Mouse (Mus musculus): ENCODE measurements around the gene Brinp1.
"Not testable (repeated sequence)": the region's sequence is repeated elsewhere in the genome, so short reads cannot be mapped to it uniquely, and the experiment has no call there.

Gene Brinp1

DNA sequence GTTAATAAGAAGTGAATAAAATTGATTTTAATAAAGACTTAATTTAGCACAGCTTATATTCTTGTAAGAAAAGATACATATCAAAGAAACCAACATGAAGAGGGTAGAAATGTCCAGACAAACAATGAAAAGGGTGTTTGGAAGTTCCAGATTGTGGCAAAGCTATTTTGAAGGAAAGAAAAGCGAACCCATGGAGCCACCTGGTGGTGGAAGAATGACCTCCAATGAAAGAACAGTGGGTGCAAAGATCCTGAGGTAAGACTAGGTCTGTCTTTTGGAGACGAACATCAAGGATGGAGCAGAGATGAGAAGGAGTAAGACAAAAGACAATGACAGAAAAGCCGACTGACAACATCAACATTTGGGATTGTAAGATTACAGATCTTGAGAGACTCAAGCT is 108.2 kb downstream of the Brinp1 start:
- in situ Hi-C loops (cut with MboI; ENCODE audit: low sequenced_read_pairs) = no loop called here

GRCm38 (mm10) chr4:68813997-68814396 is 140.2 kb downstream of the Brinp1 start:
- in situ Hi-C loops (cut with MboI; ENCODE audit: low sequenced_read_pairs) = not testable (repeated sequence)

GRCm38 (mm10) chr4:68806502-68806901 is 147.7 kb downstream of the Brinp1 start:
- in situ Hi-C loops (cut with MboI; ENCODE audit: low sequenced_read_pairs) = no loop called here

DNA sequence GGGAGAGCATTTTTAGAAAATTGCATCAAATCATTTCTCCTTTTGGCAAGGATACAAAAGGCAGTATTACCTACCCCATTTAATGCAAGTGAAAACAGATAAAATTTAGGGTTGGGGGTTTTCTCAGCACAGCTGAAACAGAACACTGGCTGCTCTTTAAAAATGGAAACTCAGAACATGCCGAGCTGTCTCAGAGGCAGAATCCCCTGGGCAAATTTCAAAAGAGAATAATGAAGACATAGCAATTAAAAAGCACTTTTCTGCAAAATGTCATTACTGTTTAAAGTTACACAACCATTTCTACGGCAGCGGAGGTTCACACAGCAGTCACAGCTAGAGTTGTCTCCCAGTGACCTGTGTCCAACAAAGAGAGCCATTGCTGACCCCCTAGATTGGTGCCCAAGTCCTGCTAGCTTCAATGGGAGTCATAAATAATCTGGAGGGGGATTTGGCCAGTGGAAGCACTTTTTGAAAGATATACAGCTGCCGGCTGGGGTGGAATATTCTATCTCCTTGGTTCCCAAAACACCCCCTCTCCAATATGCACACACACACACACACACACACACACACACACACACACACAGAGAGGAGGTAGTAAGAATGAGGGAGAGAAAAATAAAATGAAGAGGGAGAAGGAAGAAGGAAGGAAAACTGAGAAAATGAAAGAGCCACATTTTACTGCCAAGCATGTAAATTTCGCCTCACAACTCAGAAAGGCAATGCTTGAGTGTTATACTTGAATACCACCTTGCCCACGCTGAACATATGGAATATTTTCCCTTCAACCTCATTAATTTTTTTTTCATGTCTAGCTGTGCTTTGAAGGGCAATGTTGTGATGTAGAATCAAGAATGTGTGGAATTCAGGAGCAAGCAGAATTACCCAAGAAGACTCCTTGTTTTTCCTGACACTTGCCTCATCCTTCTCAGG is 152.0 kb downstream of the Brinp1 start:
- in situ Hi-C loops (cut with MboI; ENCODE audit: low sequenced_read_pairs) = no loop called here

GRCm38 (mm10) chr4:68790003-68790402 is 164.2 kb downstream of the Brinp1 start:
- in situ Hi-C loops (cut with MboI; ENCODE audit: low sequenced_read_pairs) = no loop called here

GRCm38 (mm10) chr4:68788477-68788999 is 165.7 kb downstream of the Brinp1 start:
- in situ Hi-C loops (cut with MboI; ENCODE audit: low sequenced_read_pairs) = no loop called here

DNA sequence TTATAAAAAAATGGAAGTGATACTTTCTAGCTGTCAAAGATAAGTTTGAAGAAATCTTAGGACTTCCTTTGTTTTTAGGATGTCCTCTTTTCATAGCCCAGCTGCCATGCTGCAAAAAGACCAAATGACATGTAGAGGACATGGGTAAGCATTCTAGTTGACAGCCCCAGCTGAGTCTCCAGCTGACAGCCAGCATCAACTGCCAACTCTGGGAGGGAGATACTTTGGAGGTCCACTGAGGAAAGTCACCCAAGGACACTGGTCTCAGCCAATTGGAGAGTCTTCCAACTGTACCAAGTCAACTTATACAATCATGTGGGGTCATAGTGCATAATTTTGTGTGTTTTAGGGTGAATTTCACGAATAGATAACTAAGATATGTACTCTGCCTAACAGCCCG is 166.6 kb downstream of the Brinp1 start:
- in situ Hi-C loops (cut with MboI; ENCODE audit: low sequenced_read_pairs) = no loop called here

- in situ Hi-C loops (cut with MboI; ENCODE audit: low sequenced_read_pairs) = no loop called here
Measured at GRCm38 (mm10) chr4:68768256-68768655, 185.9 kb downstream of the Brinp1 start.

DNA sequence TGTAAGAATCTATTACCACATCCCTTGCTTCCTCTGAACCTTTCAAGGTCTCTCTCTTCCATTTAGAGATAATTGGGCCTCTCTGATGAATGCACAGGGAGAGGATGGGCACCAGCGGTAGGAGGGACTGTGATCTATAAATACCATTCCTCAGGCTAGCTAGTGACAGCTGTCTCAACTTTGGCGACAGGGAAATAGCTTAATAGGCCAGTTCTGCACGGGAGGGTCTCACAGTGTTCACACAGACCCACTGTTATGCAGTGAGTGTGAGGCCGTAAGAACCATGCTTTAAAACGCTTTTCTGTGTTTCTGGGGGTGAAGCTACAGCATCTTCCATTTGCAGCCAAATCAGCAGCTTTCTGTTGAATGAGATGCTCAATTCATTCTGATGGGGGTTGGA is 186.8 kb downstream of the Brinp1 start:
- in situ Hi-C loops (cut with MboI; ENCODE audit: low sequenced_read_pairs) = no loop called here

GRCm38 (mm10) chr4:68765772-68766573 is 188.2 kb downstream of the Brinp1 start:
- in situ Hi-C loops (cut with MboI; ENCODE audit: low sequenced_read_pairs) = no loop called here

DNA sequence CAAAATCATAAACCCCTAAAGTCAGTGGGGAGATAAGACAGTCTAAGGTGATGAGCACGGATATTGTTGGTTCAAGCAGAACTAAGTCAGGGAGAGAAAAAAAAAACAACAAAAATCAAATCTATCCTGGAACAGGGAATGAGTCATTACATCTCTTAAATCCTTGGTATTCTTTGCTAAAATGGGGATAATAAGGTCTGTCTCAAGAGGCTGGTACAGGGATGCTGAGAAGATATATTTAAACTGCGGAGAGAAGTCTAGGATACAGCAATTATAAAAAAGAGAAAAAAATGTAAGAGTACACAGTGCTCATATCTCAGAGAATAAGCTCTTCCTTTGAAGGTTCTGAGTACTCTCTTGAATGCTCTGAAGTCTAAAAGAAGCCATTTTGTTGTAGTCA is 189.3 kb downstream of the Brinp1 start:
- in situ Hi-C loops (cut with MboI; ENCODE audit: low sequenced_read_pairs) = no loop called here

DNA sequence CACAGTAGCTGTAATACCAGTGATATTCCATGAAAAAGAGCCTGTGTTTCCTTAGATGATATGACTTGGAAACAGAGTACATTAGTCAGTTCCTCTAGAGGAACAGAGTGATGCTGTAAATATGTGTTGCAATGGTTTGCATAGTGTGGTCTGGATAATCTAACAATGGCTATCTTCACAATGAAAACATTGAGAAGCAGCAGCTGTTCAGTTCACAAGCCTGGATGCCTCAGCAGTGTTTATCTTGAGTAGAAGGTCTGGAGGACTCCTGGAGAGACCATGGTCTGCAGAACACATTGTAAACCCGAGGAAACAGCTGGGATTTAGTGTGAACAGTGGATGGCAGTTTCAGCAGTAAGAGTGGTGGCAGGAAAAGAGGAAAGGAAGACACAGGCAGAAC is 233.2 kb downstream of the Brinp1 start:
- in situ Hi-C loops (cut with MboI; ENCODE audit: low sequenced_read_pairs) = no loop called here
